Mouse (Mus musculus): Measurements from ENCODE around the gene Mgat5b.

DNA sequence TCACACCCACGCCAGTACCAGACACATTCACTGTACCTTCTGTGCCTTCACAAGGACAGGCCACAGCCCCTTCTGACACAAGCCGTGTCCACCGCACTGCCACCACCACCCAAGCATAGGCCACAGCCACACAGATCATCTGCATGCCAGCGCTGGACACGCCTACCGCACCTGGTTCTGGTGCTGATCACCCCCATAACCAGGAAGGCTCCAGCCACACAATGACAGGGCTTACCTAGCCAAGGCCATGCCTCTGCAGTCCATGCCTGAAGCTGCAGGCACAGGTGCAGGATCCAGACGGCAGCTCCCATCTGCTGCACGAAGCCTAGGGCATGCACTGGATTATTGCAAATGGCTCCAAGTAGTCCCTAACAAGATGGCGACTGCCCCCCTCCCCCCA, 54.8 kb downstream of the Mgat5b start:
- TF ChIP-seq CTCF (IDR thresholded peaks at IDR 0.05; ENCODE audit: borderline replicate concordance, control insufficient read depth, extremely low read depth, insufficient read depth, low read length, poor library complexity): no peak
- no peak for TF ChIP-seq POLR2A (IDR thresholded peaks at IDR 0.05; ENCODE audit: control insufficient read depth, extremely low read depth, insufficient read depth, low read length, poor library complexity)
